Mouse (Mus musculus) liver, adult 2 months (tissue): ENCODE measurements around the gene Pgpep1l. TPM values are rescaled to one million over a fixed set of nuclear protein-coding genes. Genes with fewer than 3 reads are reported as not detected.

Source experiments
- DNase-seq: peaks from one replicate; pipeline ENCODE4 v3.0.0-alpha.2; 2011; ENCODE audit warnings: low read depth, low spot score; ENCODE audit errors: extremely low read depth
- H3K27ac ChIP-seq: fragments of 200-500 bp; replicated peaks from 2 replicates; pipeline ENCODE4 v1.5.1; 2012; ENCODE audit warnings: low read depth, mild to moderate bottlenecking, control low read depth, inconsistent platforms, low read length; ENCODE audit not compliant: insufficient read depth
- H3K27me3 ChIP-seq: fragments of 200-500 bp; 2 replicates; pipeline ENCODE4 v1.6.1; 2012; ENCODE audit warnings: mild to moderate bottlenecking, moderate library complexity, low read length, inconsistent platforms; ENCODE audit not compliant: control insufficient read depth, insufficient read depth
- H3K36me3 ChIP-seq: fragments of 200-500 bp; 2 replicates; pipeline ENCODE4 v1.6.1; 2012; ENCODE audit warnings: low read length, inconsistent platforms; ENCODE audit not compliant: control insufficient read depth, insufficient read depth
- H3K4me1 ChIP-seq: fragments of 200-500 bp; 2 replicates; pipeline ENCODE4 v1.6.1; 2011; ENCODE audit warnings: low read length; ENCODE audit not compliant: control insufficient read depth, insufficient read depth
- H3K4me3 ChIP-seq: fragments of 200-500 bp; 2 replicates; pipeline ENCODE4 v1.5.1; 2011; ENCODE audit warnings: low read depth, mild to moderate bottlenecking, control low read depth, low read length, moderate library complexity; ENCODE audit not compliant: insufficient read depth
- H3K79me2 ChIP-seq: fragments of 200-500 bp; 2 replicates; pipeline ENCODE4 v1.6.1; 2012; ENCODE audit warnings: inconsistent platforms, mild to moderate bottlenecking, low read length, moderate library complexity; ENCODE audit not compliant: control insufficient read depth, insufficient read depth
- H3K9ac ChIP-seq: fragments of 200-500 bp; 2 replicates; pipeline ENCODE4 v1.6.1; 2012; ENCODE audit warnings: low read depth, mild to moderate bottlenecking, control low read depth, inconsistent platforms, low read length
- CTCF ChIP-seq: fragments of 200-500 bp; IDR thresholded peaks from 2 replicates; pipeline ENCODE4 v1.5.1; 2011; ENCODE audit warnings: low read depth, low read length, control low read depth
- POLR2A ChIP-seq: fragments of 200-500 bp; IDR thresholded peaks from 2 replicates; pipeline ENCODE4 v1.6.1; 2011; ENCODE audit warnings: low read length, control low read depth; ENCODE audit not compliant: insufficient read depth; ENCODE audit errors: extremely low read depth
- WGBS: fragments of 180-500 bp; shearing (Covaris S2); methylation state at CpG from one replicate; pipeline ENCODE4 v1.1.7; 2018; 5-methylcytosine and 5-hydroxymethylcytosine counted together
- polyA plus RNA-seq: library from polyadenylated mRNA; depleted of rRNA; stranded (reverse); fragments of >200 nt; gene quantifications from 2 replicates; pipeline ENCODE4 v1.2.3, GENCODE M21; 2012
- total RNA-seq: library from RNA; depleted of rRNA; stranded (reverse); fragments of >200 nt; gene quantifications from 2 replicates; pipeline ENCODE4 v1.2.3, GENCODE M21; 2014

Gene Pgpep1l
- total and polyA plus RNA-seq, 2 experiments: 0.32 to 1.5 TPM

DNA sequence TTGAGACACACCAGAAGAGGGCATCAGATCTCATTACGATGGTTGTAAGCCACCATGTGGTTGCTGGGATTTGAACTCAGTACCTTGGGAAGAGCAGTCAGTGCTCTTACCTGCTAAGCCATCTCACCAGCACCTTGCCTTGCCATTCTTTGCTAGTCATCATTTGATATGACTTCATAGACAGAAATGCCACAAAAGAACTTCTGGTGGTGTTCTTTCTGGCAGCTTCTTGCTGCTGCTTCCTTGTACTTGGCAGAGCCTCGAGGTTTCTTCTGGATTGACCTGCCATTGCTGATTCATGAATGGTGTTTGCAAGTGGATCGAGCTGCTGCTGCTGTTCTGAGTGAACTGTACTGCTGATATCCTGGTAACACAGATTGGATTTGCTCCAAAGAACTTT, 13.1 kb downstream of the Pgpep1l start:
- H3K4me1 ChIP-seq: no peaks in the 10 kb centered on the region
- H3K27me3 ChIP-seq: no peaks in the 10 kb centered on the region
- H3K79me2 ChIP-seq: no peaks in the 10 kb centered on the region
- H3K27ac ChIP-seq: no peak overlapping the region
- no peak overlapping the region for H3K9ac ChIP-seq
- H3K4me3 ChIP-seq: no peak overlapping the region
- 86% methylated on average over 3 of the region's 3 CpGs for WGBS
- DNase-seq: no peak
- H3K36me3 ChIP-seq: no peaks in the 10 kb centered on the region
- no peak for TF ChIP-seq POLR2A
- no peak for TF ChIP-seq CTCF

DNA sequence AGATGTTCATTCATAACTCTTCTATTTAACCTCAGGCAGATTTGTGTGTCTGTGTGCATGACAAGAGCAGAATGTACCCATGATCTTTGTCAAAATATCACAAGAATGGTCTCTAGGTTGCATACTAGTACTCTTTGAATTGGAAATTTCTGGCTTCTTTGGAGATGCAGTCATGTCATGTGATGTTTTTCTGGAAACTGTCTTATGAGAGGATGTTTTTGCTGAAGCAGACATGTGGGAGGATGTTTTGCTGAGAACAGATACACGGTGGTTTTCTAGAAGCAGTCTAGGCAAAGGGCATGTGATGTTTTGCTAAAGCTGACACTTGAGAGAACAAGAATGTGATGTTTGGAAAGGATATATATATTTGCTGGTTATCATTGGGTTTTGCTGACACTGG, 13.6 kb downstream of the Pgpep1l start:
- no peaks in the 10 kb centered on the region for H3K36me3 ChIP-seq
- H3K4me1 ChIP-seq: no peaks in the 10 kb centered on the region
- 76% methylated on average over 1 of the region's 1 CpGs for WGBS
- TF ChIP-seq CTCF (no peak), POLR2A (no peak)
- no peaks in the 10 kb centered on the region for H3K27me3 ChIP-seq
- H3K4me3 ChIP-seq: no peak overlapping the region
- no peak for DNase-seq
- H3K9ac ChIP-seq: no peak overlapping the region
- H3K79me2 ChIP-seq: no peaks in the 10 kb centered on the region
- no peak overlapping the region for H3K27ac ChIP-seq

DNA sequence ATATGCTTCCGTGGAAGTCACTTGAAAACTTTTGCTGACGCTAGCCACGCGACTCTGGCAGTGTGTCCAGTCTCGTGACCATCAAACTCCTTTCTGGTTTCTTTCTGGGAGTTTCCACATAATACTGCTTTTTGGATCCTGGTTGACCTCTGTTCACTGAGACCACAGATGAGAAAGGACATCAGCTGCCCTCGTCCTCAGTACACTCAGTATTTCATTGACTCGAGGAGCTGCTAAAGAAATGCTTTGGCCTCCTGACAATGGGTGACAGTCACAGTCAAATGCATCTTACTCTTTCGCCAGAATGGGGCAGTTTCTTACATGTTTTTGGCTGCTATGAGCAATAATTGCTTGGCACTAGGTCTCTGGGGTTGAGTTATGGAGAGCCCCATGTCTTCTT, 17.8 kb downstream of the Pgpep1l start:
- no peaks in the 10 kb centered on the region for H3K27me3 ChIP-seq
- H3K27ac ChIP-seq: no peak overlapping the region
- H3K9ac ChIP-seq: no peak overlapping the region
- TF ChIP-seq POLR2A (no peak), CTCF (no peak)
- 93% methylated on average over 8 of the region's 8 CpGs for WGBS
- H3K4me1 ChIP-seq: no peaks in the 10 kb centered on the region
- H3K4me3 ChIP-seq: no peak overlapping the region
- no peaks in the 10 kb centered on the region for H3K36me3 ChIP-seq
- no peaks in the 10 kb centered on the region for H3K79me2 ChIP-seq
- DNase-seq: no peak

DNA sequence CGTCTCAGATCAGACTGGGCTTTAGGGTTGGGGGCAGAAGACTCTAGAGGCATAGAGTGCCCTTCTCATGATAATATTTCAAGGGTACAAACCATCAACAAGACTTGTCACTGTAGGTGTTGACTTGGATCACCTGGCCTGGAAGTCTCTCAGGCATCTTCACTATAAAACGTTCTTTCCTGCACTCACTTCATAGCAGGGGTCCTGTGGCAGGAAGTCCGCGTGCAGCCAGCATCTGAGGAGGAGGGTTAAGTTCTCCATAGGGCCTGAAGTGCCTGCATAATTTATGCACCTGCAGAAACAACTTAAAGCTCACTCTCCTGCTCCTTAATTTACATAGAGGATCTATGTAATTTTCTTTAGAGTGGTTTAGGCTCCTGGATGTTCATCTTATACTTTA, 18.4 kb downstream of the Pgpep1l start:
- 66% methylated on average over 4 of the region's 4 CpGs for WGBS
- Histone ChIP-seq H3K4me1 (no peaks in the 10 kb centered on the region), H3K9ac (no peak overlapping the region)

DNA sequence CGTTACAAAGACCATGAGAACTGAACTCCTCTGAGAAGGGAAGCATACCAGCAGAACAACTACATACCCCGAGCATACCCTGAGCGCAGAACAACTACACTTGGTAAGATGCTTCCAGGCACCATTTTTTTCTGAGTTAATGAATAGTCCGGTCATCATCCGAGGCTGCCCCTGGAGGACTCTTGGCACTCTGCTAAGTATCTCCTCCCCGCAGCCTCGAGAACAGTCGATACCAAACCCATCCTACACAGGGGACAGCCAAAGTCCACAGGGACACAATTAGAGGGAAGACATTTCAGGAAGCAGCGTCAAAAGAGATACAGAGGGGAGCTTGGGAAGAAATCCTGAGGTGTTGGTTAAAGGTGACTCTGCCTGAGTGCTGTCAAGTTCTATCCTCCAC, 22.8 kb downstream of the Pgpep1l start:
- Histone ChIP-seq H3K27me3 (no peaks in the 10 kb centered on the region), H3K27ac (no peak overlapping the region), H3K4me1 (no peaks in the 10 kb centered on the region), H3K4me3 (no peak overlapping the region), H3K9ac (no peak overlapping the region), H3K36me3 (no peaks in the 10 kb centered on the region), H3K79me2 (no peaks in the 10 kb centered on the region)
- 72% methylated on average over 9 of the region's 9 CpGs for WGBS
- no peak for TF ChIP-seq POLR2A
- TF ChIP-seq CTCF: no peak
- DNase-seq: peak; percentile 30

More for the DNA sequence above, 18.4 kb downstream of the Pgpep1l start:
- Histone ChIP-seq H3K27me3 (no peaks in the 10 kb centered on the region), H3K4me3 (no peak overlapping the region), H3K36me3 (no peaks in the 10 kb centered on the region), H3K79me2 (no peaks in the 10 kb centered on the region), H3K27ac (no peak overlapping the region)
- DNase-seq: no peak
- TF ChIP-seq CTCF: no peak
- TF ChIP-seq POLR2A: no peak

DNA sequence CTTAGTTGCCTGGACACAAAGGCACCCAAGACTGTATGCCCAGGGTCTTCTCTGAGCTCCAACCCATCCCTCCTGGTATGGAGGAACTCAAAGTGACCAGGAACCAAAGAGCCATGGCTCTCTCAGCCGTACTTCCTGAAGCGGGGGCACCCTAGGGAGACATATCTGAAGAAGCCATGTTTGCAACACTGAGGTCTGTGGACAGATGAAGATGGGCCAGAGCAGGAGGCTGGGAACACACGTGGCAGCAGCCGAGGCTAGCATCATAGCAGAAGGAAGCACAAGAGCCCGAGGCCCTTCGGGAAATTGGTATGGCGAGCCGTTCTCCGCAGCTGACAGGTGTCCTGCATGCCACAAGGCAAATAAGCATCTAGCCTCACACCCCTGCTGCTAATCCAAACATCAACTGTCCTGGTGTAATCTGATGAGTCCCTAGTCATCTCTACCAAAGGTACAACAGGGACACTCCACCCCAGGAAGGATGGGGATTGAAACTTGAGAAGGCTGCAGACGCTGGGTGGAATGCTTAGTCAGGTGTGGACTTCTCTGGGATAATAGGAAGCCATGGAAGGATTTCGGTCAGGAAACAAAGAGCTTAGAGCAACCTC, 24.7 kb downstream of the Pgpep1l start:
- Histone ChIP-seq H3K79me2 (no peaks in the 10 kb centered on the region), H3K27me3 (no peaks in the 10 kb centered on the region), H3K9ac (no peak overlapping the region), H3K4me1 (no peaks in the 10 kb centered on the region), H3K4me3 (no peak overlapping the region), H3K27ac (no peak overlapping the region), H3K36me3 (no peaks in the 10 kb centered on the region)
- TF ChIP-seq POLR2A (no peak), CTCF (no peak)
- WGBS: 71% methylated on average over 11 of the region's 11 CpGs
- DNase-seq: no peak
